Mouse (Mus musculus): Measurements from ENCODE around the gene Depdc5.
"Not testable (repeated sequence)": the region's sequence is repeated elsewhere in the genome, so short reads cannot be mapped to it uniquely, and the experiment has no call there.

The Depdc5 gene

GRCm38 (mm10) chr5:33023337-33023736 lies 159.8 kb downstream of the Depdc5 start:
- no peak for DNase-seq (ENCODE audit: extremely low read depth, insufficient read length, low spot score)

- DNase-seq (ENCODE audit: extremely low read depth, insufficient read length, low spot score): no peak
These were observed 161.0 kb downstream of the Depdc5 start for GRCm38 (mm10) chr5:33024474-33024873.

DNA sequence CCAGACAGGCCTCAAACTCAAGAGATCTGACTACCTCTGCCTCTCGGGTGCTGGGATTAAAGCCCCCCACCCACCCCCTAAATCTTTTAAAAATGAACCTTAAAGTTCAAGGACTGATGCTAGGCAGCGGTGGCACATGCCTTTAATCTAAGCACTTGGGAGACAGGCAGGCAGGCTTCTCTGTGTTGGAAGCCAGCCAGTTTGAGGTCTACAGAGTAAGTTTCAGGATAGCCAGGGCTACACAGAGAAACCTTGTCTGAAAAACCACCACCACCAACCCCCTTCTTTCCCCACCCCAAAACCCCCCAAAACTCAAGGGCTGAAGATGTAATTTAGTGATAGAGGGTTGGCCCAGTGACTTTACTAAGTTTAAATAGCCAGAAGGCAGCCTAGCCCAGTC lies 165.2 kb downstream of the Depdc5 start:
- no peak for DNase-seq (ENCODE audit: extremely low read depth, insufficient read length, low spot score)

- DNase-seq (ENCODE audit: extremely low read depth, insufficient read length, low spot score): no peak
These were observed 167.1 kb downstream of the Depdc5 start for GRCm38 (mm10) chr5:33030425-33031175.

- DNase-seq (ENCODE audit: extremely low read depth, insufficient read length, low spot score): no peak
These were observed 168.7 kb downstream of the Depdc5 start for GRCm38 (mm10) chr5:33032036-33032773.

GRCm38 (mm10) chr5:33033121-33033520 lies 169.6 kb downstream of the Depdc5 start:
- peak; percentile 43 for DNase-seq (ENCODE audit: extremely low read depth, insufficient read length, low spot score)

GRCm38 (mm10) chr5:33033633-33034032 lies 170.1 kb downstream of the Depdc5 start:
- not testable (repeated sequence) for DNase-seq (ENCODE audit: extremely low read depth, insufficient read length, low spot score)

GRCm38 (mm10) chr5:33034100-33034499 lies 170.6 kb downstream of the Depdc5 start:
- no peak for DNase-seq (ENCODE audit: extremely low read depth, insufficient read length, low spot score)

DNA sequence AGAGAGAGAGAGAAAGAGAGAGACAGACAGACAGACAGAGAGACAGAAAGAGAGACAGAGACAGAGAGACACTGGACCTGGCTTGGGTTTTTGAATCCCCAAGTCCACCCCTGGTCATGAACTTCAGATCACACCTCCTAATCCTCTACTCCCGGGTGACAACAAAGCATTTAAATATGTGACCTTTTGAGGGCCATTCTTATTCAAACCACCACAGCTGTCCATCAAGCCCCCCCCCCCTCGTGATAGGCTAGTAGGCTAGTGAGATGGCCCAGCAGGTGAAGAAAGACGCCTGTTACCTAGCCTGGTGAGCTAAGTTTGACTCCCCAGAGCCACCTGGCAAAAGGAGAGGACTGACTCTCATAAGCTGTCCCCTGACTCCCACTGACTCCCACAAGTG lies 171.4 kb downstream of the Depdc5 start:
- no peak for DNase-seq (ENCODE audit: extremely low read depth, insufficient read length, low spot score)

DNA sequence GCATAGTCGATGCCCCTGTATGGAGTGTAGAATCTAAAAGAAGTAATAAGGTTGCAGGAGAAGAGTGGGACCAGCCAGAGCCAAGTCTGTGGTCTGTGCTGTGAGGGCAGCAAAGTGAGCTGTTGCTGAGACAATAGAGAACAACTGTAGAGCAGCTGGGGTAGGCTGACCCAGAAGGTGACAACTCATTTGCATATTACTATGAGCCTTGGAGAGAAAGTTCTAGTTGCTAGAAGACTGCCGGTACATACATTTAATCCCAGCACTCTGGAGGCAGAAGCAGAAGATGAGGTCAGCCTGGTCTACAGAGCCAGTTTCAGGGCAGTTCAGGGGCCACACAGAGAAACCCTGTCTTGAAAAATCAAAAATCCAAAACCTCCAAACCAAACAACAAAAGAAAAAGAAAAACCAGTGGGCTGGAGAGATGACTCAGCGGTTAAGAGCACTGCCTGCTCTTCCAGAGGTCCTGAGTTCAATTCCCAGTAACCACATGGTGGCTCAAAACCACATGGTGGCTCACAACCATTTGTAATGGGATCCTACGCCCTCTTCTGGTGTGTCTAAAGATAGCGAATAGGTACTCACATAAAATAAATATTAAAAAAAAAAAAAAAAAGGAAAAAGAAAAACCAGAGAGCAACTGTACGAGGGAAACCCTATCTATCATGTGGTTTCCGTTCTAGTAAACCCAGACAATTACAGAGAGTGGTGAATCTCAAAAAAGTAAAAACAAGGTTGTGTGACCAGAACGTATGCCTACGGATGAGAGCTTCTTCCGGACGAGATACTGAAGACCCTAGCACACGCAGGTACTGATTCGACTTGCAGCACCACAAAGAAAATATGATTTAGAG lies 175.4 kb downstream of the Depdc5 start:
- no peak for DNase-seq (ENCODE audit: extremely low read depth, insufficient read length, low spot score)

GRCm38 (mm10) chr5:33039510-33039911 lies 176.0 kb downstream of the Depdc5 start:
- peak; percentile 25 for DNase-seq (ENCODE audit: extremely low read depth, insufficient read length, low spot score)

DNA sequence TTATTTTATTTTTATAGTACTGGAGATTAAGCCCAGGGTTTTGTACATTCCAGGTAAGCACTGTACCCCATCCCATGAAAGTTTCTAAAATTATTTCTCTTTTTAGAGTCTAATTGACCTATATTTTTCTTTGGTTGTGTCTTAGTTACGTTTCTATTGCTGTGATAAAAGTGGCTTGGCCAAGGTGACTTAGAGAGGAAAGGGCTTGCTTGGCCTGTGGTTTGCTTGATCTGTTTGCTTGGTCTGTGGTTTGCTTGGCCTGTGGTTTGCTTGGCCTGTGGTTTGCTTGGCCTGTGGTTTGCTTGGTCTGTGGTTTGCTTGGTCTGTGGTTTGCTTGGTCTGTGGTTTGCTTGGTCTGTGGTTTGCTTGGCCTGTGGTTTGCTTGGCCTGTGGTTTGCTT lies 177.2 kb downstream of the Depdc5 start:
- DNase-seq (ENCODE audit: extremely low read depth, insufficient read length, low spot score): not testable (repeated sequence)

- DNase-seq (ENCODE audit: extremely low read depth, insufficient read length, low spot score): no peak
These were observed 179.9 kb downstream of the Depdc5 start for GRCm38 (mm10) chr5:33043397-33043796.
